Mouse (Mus musculus) intestine, embryonic 14.5 days (tissue): ENCODE results near the gene Ralgapa2. TPM values are rescaled to one million over a fixed set of nuclear protein-coding genes. Genes with fewer than 3 reads are reported as not detected.

Source experiments
- ATAC-seq: fragments of 200-750 bp; cut with Nextera tagmentation; replicated peaks from 2 replicates; pipeline ENCODE4 v1.8.0; 2017; ENCODE audit warnings: low read depth, moderate number of reproducible peaks, moderate TSS enrichment, moderate library complexity; ENCODE audit not compliant: low FRiP score, low TSS enrichment
- DNase-seq: peaks from one replicate; pipeline ENCODE4 v3.0.0-alpha.2; 2018; ENCODE audit warnings: low spot score
- H3K27ac ChIP-seq: fragments of 300-500 bp; sonication (generic); 2 replicates; pipeline ENCODE4 v1.5.1; 2014; ENCODE audit warnings: low read depth, mild to moderate bottlenecking, control low read depth
- H3K27me3 ChIP-seq: fragments of 300-500 bp; sonication (generic); replicated peaks from 2 replicates; pipeline ENCODE4 v1.6.1; 2014; ENCODE audit warnings: low read length, control low read depth; ENCODE audit not compliant: control insufficient read depth, insufficient read depth
- H3K36me3 ChIP-seq: fragments of 300-500 bp; sonication (generic); 2 replicates; pipeline ENCODE4 v1.6.1; 2014; ENCODE audit warnings: low read length, control low read depth; ENCODE audit not compliant: control insufficient read depth, insufficient read depth
- H3K4me1 ChIP-seq: fragments of 300-500 bp; sonication (generic); replicated peaks from 2 replicates; pipeline ENCODE4 v1.6.1; 2014; ENCODE audit warnings: low read length, control low read depth, mixed read lengths; ENCODE audit not compliant: control insufficient read depth, insufficient read depth
- H3K4me2 ChIP-seq: fragments of 300-500 bp; sonication (generic); 2 replicates; pipeline ENCODE4 v1.6.1; 2014; ENCODE audit warnings: low read length
- H3K4me3 ChIP-seq: fragments of 300-500 bp; sonication (generic); 2 replicates; pipeline ENCODE4 v1.5.1; 2014; ENCODE audit warnings: low read depth, low read length, control low read depth, mixed read lengths
- H3K9ac ChIP-seq: fragments of 300-500 bp; sonication (generic); 2 replicates; pipeline ENCODE4 v1.6.1; 2014; ENCODE audit warnings: mild to moderate bottlenecking, low read length
- H3K9me3 ChIP-seq: fragments of 300-500 bp; sonication (generic); 2 replicates; pipeline ENCODE4 v1.6.1; 2016; ENCODE audit warnings: low read length, control low read depth; ENCODE audit not compliant: control insufficient read depth
- WGBS: fragments of 180-500 bp; shearing (Covaris S2); extraction: QIAGEN DNeasy Blood & Tissue Kit; methylation state at CpG from one replicate; pipeline ENCODE4 v1.1.7; 2014; 5-methylcytosine and 5-hydroxymethylcytosine counted together
- polyA plus RNA-seq: library from polyadenylated mRNA; unstranded; fragments of >200 nt; fragmentation: Nextera tagmentation; extraction: Ambion mirVana; gene quantifications from 2 replicates; pipeline ENCODE4 v1.2.1, GENCODE M21; 2014

The Ralgapa2 gene
- polyA plus RNA-seq, 1 experiment from 2014 or later, result 13.1 TPM

GRCm38 (mm10) chr2:146416283-146416682, 95.9 kb downstream of the Ralgapa2 start:
- H3K27me3 ChIP-seq, result no peaks in the 10 kb centered on the region
- no peaks in the 10 kb centered on the region for H3K4me1 ChIP-seq
- H3K4me2 ChIP-seq, result no peak overlapping the region
- no peaks in the 10 kb centered on the region for H3K36me3 ChIP-seq
- no peak overlapping the region for H3K4me3 ChIP-seq
- no peak for DNase-seq
- 87% methylated on average over 2 of the region's 2 CpGs for WGBS
- no peak overlapping the region for H3K9ac ChIP-seq
- no peak overlapping the region for H3K27ac ChIP-seq
- no peak for ATAC-seq
- H3K9me3 ChIP-seq, result no peaks in the 10 kb centered on the region

GRCm38 (mm10) chr2:146414484-146415291, 97.5 kb downstream of the Ralgapa2 start:
- no peaks in the 10 kb centered on the region for H3K27me3 ChIP-seq
- no peak overlapping the region for H3K4me3 ChIP-seq
- ATAC-seq, result peak; percentile 77
- no peaks in the 10 kb centered on the region for H3K4me1 ChIP-seq
- peak; percentile 88 for DNase-seq
- H3K9ac ChIP-seq, result no peak overlapping the region
- 34% methylated on average over 8 of the region's 8 CpGs for WGBS
- no peaks in the 10 kb centered on the region for H3K9me3 ChIP-seq
- H3K36me3 ChIP-seq, result peaks cover 5% of the 10 kb centered on the region; the same call in 1 of the 2 replicates
- no peak overlapping the region for H3K4me2 ChIP-seq
- no peak overlapping the region for H3K27ac ChIP-seq

GRCm38 (mm10) chr2:146412733-146413132, 99.4 kb downstream of the Ralgapa2 start:
- H3K9me3 ChIP-seq, result no peaks in the 10 kb centered on the region
- no peak overlapping the region for H3K4me2 ChIP-seq
- no peaks in the 10 kb centered on the region for H3K27me3 ChIP-seq
- DNase-seq (no peak), ATAC-seq (0 out of 2 replicates have a peak, but pooled peaks have one; percentile 37)
- WGBS, result 41% methylated on average over 9 of the region's 9 CpGs
- H3K9ac ChIP-seq, result no peak overlapping the region
- H3K27ac ChIP-seq, result no peak overlapping the region
- no peaks in the 10 kb centered on the region for H3K4me1 ChIP-seq
- H3K36me3 ChIP-seq, result peaks cover 5% of the 10 kb centered on the region; the same call in 1 of the 2 replicates
- H3K4me3 ChIP-seq, result no peak overlapping the region

- no peak for ATAC-seq
- 68% methylated on average over 5 of the region's 5 CpGs for WGBS
- H3K9me3 ChIP-seq, result no peaks in the 10 kb centered on the region
- H3K27ac ChIP-seq, result no peak overlapping the region
- no peaks in the 10 kb centered on the region for H3K4me1 ChIP-seq
- no peak overlapping the region for H3K4me3 ChIP-seq
- H3K36me3 ChIP-seq, result peaks cover 5% of the 10 kb centered on the region; the same call in 1 of the 2 replicates
- no peaks in the 10 kb centered on the region for H3K27me3 ChIP-seq
- no peak overlapping the region for H3K4me2 ChIP-seq
- no peak overlapping the region for H3K9ac ChIP-seq
- DNase-seq, result no peak
These were observed 100.2 kb downstream of the Ralgapa2 start for GRCm38 (mm10) chr2:146411904-146412303.

GRCm38 (mm10) chr2:146407078-146407477, 105.1 kb downstream of the Ralgapa2 start:
- H3K36me3 ChIP-seq, result peaks cover 5% of the 10 kb centered on the region; the same call in 1 of the 2 replicates
- whole genome bisulfite sequencing, result 89% methylated on average over 4 of the region's 4 CpGs
- H3K9ac ChIP-seq, result no peak overlapping the region
- DNase-seq (no peak), ATAC-seq (no peak)
- H3K27me3 ChIP-seq, result no peaks in the 10 kb centered on the region
- no peak overlapping the region for H3K4me2 ChIP-seq
- H3K4me3 ChIP-seq, result no peak overlapping the region
- H3K27ac ChIP-seq, result no peak overlapping the region
- H3K9me3 ChIP-seq, result no peaks in the 10 kb centered on the region
- no peaks in the 10 kb centered on the region for H3K4me1 ChIP-seq

GRCm38 (mm10) chr2:146401588-146401987, 110.6 kb downstream of the Ralgapa2 start:
- ATAC-seq (no peak), DNase-seq (no peak)
- Histone ChIP-seq H3K27me3 (no peaks in the 10 kb centered on the region), H3K4me2 (no peak overlapping the region), H3K36me3 (no peaks in the 10 kb centered on the region; the same call in 1 of the 2 replicates), H3K9me3 (no peaks in the 10 kb centered on the region), H3K27ac (no peak overlapping the region), H3K4me1 (no peaks in the 10 kb centered on the region), H3K4me3 (no peak overlapping the region), H3K9ac (no peak overlapping the region)

GRCm38 (mm10) chr2:146400738-146401137, 111.4 kb downstream of the Ralgapa2 start:
- Histone ChIP-seq H3K27ac (no peak overlapping the region), H3K27me3 (no peaks in the 10 kb centered on the region), H3K36me3 (no peaks in the 10 kb centered on the region; the same call in 1 of the 2 replicates), H3K4me1 (no peaks in the 10 kb centered on the region), H3K9ac (no peak overlapping the region), H3K4me2 (no peak overlapping the region), H3K4me3 (no peak overlapping the region), H3K9me3 (no peaks in the 10 kb centered on the region)
- 57% methylated on average over 2 of the region's 2 CpGs for WGBS
- ATAC-seq (no peak), DNase-seq (no peak)

GRCm38 (mm10) chr2:146398211-146398865, 113.8 kb downstream of the Ralgapa2 start:
- H3K36me3 ChIP-seq, result no peaks in the 10 kb centered on the region; the same call in 1 of the 2 replicates
- H3K27ac ChIP-seq, result no peak overlapping the region
- ATAC-seq, result no peak
- no peak for DNase-seq
- WGBS, result 92% methylated on average over 6 of the region's 6 CpGs
- H3K4me1 ChIP-seq, result no peaks in the 10 kb centered on the region
- H3K9ac ChIP-seq, result no peak overlapping the region
- H3K27me3 ChIP-seq, result no peaks in the 10 kb centered on the region
- no peak overlapping the region for H3K4me3 ChIP-seq
- no peaks in the 10 kb centered on the region for H3K9me3 ChIP-seq
- H3K4me2 ChIP-seq, result no peak overlapping the region
